21 mouse cellular contexts compared by ENCODE assay signal in the genomic region with DNA sequence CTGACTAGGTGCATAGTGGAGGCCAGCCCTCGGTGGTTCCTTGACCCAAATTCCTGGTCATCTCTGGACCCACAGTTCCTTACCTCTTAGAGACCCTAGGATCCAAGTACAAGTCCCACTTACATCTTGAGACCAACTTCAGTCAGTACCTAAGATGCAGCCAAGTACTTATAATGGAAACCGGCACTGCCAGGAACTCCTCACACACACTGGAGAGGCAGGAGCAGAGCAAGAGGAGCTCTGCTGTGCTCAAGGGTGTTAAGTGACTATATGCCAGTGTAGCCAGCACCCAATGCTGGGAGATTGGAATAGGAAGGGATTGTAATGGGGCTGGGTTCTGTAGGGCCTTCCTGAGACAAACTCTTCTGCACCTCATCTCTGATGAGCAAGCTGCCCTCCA. TPM values are rescaled to one million over a fixed set of nuclear protein-coding genes. Genes with fewer than 3 reads are reported as not detected.
DNase-seq lines count a peak whose midpoint lies in the region; ATAC-seq and TF ChIP-seq lines count a peak whose summit lies in the region.
"Had no signal": no experiment of that assay in that cellular context is flagged by ENCODE, and none has a peak within 500 bp of the region (broad histone marks: within the 10 kb centered on the region; RNA-seq: fewer than 3 reads in every experiment).

No protein-coding gene starts in this region.

- H3K9ac ChIP-seq in heart, postnatal 0 days (replicated peaks; ENCODE audit: low read depth, low read length) = no peak overlapping the region
- no peak overlapping the region for H3K9ac ChIP-seq in kidney, embryonic 16.5 days (replicated peaks; ENCODE audit: low read length)
- no peak overlapping the region for H3K9ac ChIP-seq in lung, embryonic 15.5 days
- H3K9ac ChIP-seq: heart, embryonic 13.5 days; hindbrain, embryonic 12.5 days; intestine, embryonic 15.5 days; liver, embryonic 13.5 days; neural tube, embryonic 15.5 days had no signal

- no peak for DNase-seq in heart, postnatal 0 days (ENCODE audit: low spot score)
- no peak for DNase-seq in heart, postnatal 10 days
- no peak for DNase-seq in kidney, adult 8-10 months
- no peak for DNase-seq in lung, adult 2 months
- peak; percentile 32 for DNase-seq in lung, postnatal 25 days (ENCODE audit: low spot score)
- no peak for DNase-seq in cerebellum, adult 11-12 months
- DNase-seq: gastrocnemius, postnatal 36 days; liver, embryonic 13.5 days; midbrain, embryonic 14.5 days; retina, postnatal 1 day had no signal

- no peak for TF ChIP-seq CTCF in heart, postnatal 0 days (IDR thresholded peaks at IDR 0.05; ENCODE audit: low read depth)
- no peak for TF ChIP-seq CTCF in lung, adult 2 months (IDR thresholded peaks at IDR 0.05; ENCODE audit: insufficient read depth, low read length)

- no peak for ATAC-seq in heart, postnatal 0 days (ENCODE audit: insufficient read depth, low read depth)
- ATAC-seq in kidney, embryonic 16.5 days (ENCODE audit: low FRiP score, low TSS enrichment) = 0 out of 2 replicates have a peak, but pooled peaks have one; percentile 9
- ATAC-seq in lung, embryonic 15.5 days (ENCODE audit: borderline replicate concordance, extremely low read depth, low FRiP score, low TSS enrichment) = no peak
- ATAC-seq: CD4-positive, CD25-positive, alpha-beta regulatory T cell, adult 4 months; forebrain, embryonic 14.5 days; hindbrain, postnatal 0 days had no signal

- H3K27ac ChIP-seq in heart, postnatal 0 days (ENCODE audit: low read depth) = peak overlapping the region; percentile 59
- H3K27ac ChIP-seq in kidney, embryonic 16.5 days (ENCODE audit: low read length) = peak overlapping the region; percentile 90
- 0 out of 2 replicates have a peak overlapping the region, but pooled peaks have one; percentile 17 for H3K27ac ChIP-seq in lung, embryonic 15.5 days
- H3K27ac ChIP-seq: heart, embryonic 13.5 days; hindbrain, embryonic 12.5 days; hindbrain, postnatal 0 days; intestine, embryonic 15.5 days; liver, embryonic 13.5 days; neural tube, embryonic 15.5 days had no signal

- intact Hi-C loops in heart, postnatal 10 days (cut with DNase I) = no loop called here

- no peak overlapping the region for H3K4me3 ChIP-seq in heart, postnatal 0 days (ENCODE audit: low read depth, low read length)
- no peak overlapping the region for H3K4me3 ChIP-seq in kidney, embryonic 16.5 days (ENCODE audit: low read length)
- H3K4me3 ChIP-seq in lung, embryonic 15.5 days = no peak overlapping the region
- H3K4me3 ChIP-seq in lung, adult 2 months (replicated peaks; ENCODE audit: extremely low read depth, low read depth, low read length) = no peak overlapping the region
- H3K4me3 ChIP-seq: heart, embryonic 13.5 days; hindbrain, embryonic 12.5 days; intestine, embryonic 15.5 days; liver, embryonic 13.5 days; neural tube, embryonic 15.5 days had no signal

- H3K4me1 ChIP-seq in heart, postnatal 0 days (ENCODE audit: control insufficient read depth, insufficient read depth) = peaks cover 10% of the 10 kb centered on the region
- peaks cover 22% of the 10 kb centered on the region for H3K4me1 ChIP-seq in kidney, embryonic 16.5 days (ENCODE audit: insufficient read depth, low read length)
- 0 out of 2 replicates have a peak, but pooled peaks cover 7% of the 10 kb centered on the region for H3K4me1 ChIP-seq in lung, embryonic 15.5 days
- peaks cover 14% of the 10 kb centered on the region for H3K4me1 ChIP-seq in lung, adult 2 months (ENCODE audit: control insufficient read depth, insufficient read depth, low read length)
- H3K4me1 ChIP-seq: hindbrain, embryonic 12.5 days; liver, embryonic 13.5 days; neural tube, embryonic 15.5 days had no signal

- no peaks in the 10 kb centered on the region for H3K27me3 ChIP-seq in heart, postnatal 0 days (ENCODE audit: control insufficient read depth, insufficient read depth, low read length)
- H3K27me3 ChIP-seq in kidney, embryonic 16.5 days (ENCODE audit: insufficient read depth, low read length) = no peaks in the 10 kb centered on the region
- no peaks in the 10 kb centered on the region for H3K27me3 ChIP-seq in lung, embryonic 15.5 days
- H3K27me3 ChIP-seq: heart, embryonic 13.5 days; hindbrain, embryonic 12.5 days; intestine, embryonic 15.5 days; liver, embryonic 13.5 days; neural tube, embryonic 15.5 days had no signal

- no peaks in the 10 kb centered on the region for H3K9me3 ChIP-seq in heart, postnatal 0 days (replicated peaks; ENCODE audit: control insufficient read depth, low read length)
- no peaks in the 10 kb centered on the region for H3K9me3 ChIP-seq in kidney, embryonic 16.5 days (ENCODE audit: low read length)
- H3K9me3 ChIP-seq in lung, embryonic 15.5 days = no peaks in the 10 kb centered on the region
- H3K9me3 ChIP-seq: heart, embryonic 13.5 days; hindbrain, embryonic 12.5 days; intestine, embryonic 15.5 days; liver, embryonic 13.5 days; neural tube, embryonic 15.5 days had no signal

- H3K36me3 ChIP-seq in heart, postnatal 0 days (replicated peaks; ENCODE audit: control insufficient read depth, insufficient read depth, low read length) = peaks cover 46% of the 10 kb centered on the region
- peaks cover 41% of the 10 kb centered on the region for H3K36me3 ChIP-seq in kidney, embryonic 16.5 days (ENCODE audit: insufficient read depth, low read length)
- peaks cover 32% of the 10 kb centered on the region for H3K36me3 ChIP-seq in lung, embryonic 15.5 days

- no peak for TF ChIP-seq EP300 in heart, postnatal 0 days (IDR thresholded peaks at IDR 0.05; ENCODE audit: low read depth)

- 88% methylated on average over 2 of the region's 2 CpGs for WGBS in heart, postnatal 0 days
- WGBS in kidney, embryonic 16.5 days = 70% methylated on average over 2 of the region's 2 CpGs
- 73% methylated on average over 2 of the region's 2 CpGs for WGBS in lung, embryonic 15.5 days
- 63% methylated on average over 2 of the region's 2 CpGs for WGBS in lung, adult 2 months

- no peak for TF ChIP-seq POLR2A in lung, adult 2 months (IDR thresholded peaks at IDR 0.05; ENCODE audit: borderline replicate concordance, extremely low read depth, low read depth, low read length)

- H3K4me2 ChIP-seq in heart, postnatal 0 days (ENCODE audit: low read depth, low read length) = no peak overlapping the region
- H3K4me2 ChIP-seq in kidney, embryonic 16.5 days (replicated peaks; ENCODE audit: low read depth, low read length) = no peak overlapping the region
- H3K4me2 ChIP-seq in lung, embryonic 15.5 days = no peak overlapping the region
- H3K4me2 ChIP-seq: heart, embryonic 13.5 days; hindbrain, embryonic 12.5 days; intestine, embryonic 15.5 days; liver, embryonic 13.5 days; neural tube, embryonic 15.5 days had no signal

RNA-seq across cellular contexts. Expression of a gene that starts 27.2 kb away (rescaled TPM):
- total RNA-seq in heart, postnatal 0 days (2014; rRNA removed; ENCODE audit: low replicate concordance) = 2.3 TPM in 1 of 2 replicates, not detected in the other
- 0.12 and 0.38 TPM in 2 replicates for polyA plus RNA-seq in heart, postnatal 0 days (2015; fragmentation: Nextera tagmentation; extraction: Ambion mirVana)
- total RNA-seq in heart, postnatal 10 days (2021) = under 1 TPM; 0.26 to 0.32 TPM
- 10.6 and 12.1 TPM in 2 replicates for polyA plus RNA-seq in kidney, embryonic 16.5 days (2015; fragmentation: Nextera tagmentation; extraction: Ambion mirVana)
- 0.82 and 1.4 TPM in 2 replicates for polyA plus RNA-seq in lung, embryonic 15.5 days (2015; fragmentation: Nextera tagmentation; extraction: Ambion mirVana)
- 2.0 and 5.3 TPM in 2 replicates for polyA plus RNA-seq in lung, adult 2 months (2012; rRNA removed)
- total RNA-seq: adrenal gland, postnatal 14 days; common myeloid progenitor, adult 5-6 weeks had no signal

Comparison
In these comparisons a context has a peak if more than half of its experiments do, and no peak if none do; other contexts are left out.
1. H3K27ac ChIP-seq: peak in every context shown above with its lines; median percentile 90 in kidney, embryonic 16.5 days; 59 in heart, postnatal 0 days; 17 in lung, embryonic 15.5 days.